ENCODE assay signal across 14 mouse cellular contexts in genomic region chr1:185185556-185185955, GRCm38 (mm10). TPM values are rescaled to one million over a fixed set of nuclear protein-coding genes. Genes with fewer than 3 reads are reported as not detected.
A peak's percentile ranks its signal among the peaks of the same experiment; 100 is the strongest.
DNase-seq lines count a peak whose midpoint lies in the region; TF ChIP-seq lines count a peak whose summit lies in the region.
"Had no signal": no experiment of that assay in that cellular context is flagged by ENCODE, and none has a peak within 500 bp of the region (broad histone marks: within the 10 kb centered on the region; RNA-seq: fewer than 3 reads in every experiment).

No protein-coding gene starts in this region.

- 69% methylated on average over 9 of the region's 9 CpGs for WGBS in kidney, adult 2 months

- peak overlapping the region; percentile 1; the same call in 1 of the 2 replicates for H3K27ac ChIP-seq in layer of hippocampus, adult 2 months
- H3K27ac ChIP-seq in kidney, adult 2 months (ENCODE audit: insufficient read depth, low read depth, low read length), result no peak overlapping the region
- H3K27ac ChIP-seq: embryonic facial prominence, embryonic 15.5 days; heart, embryonic 15.5 days; liver, embryonic 12.5 days had no signal

- TF ChIP-seq POLR2A in kidney, adult 2 months (IDR thresholded peaks at IDR 0.05; ENCODE audit: low read depth, low read length), result no peak

- no peaks in the 10 kb centered on the region for H3K4me1 ChIP-seq in kidney, adult 2 months (ENCODE audit: control insufficient read depth, insufficient read depth, low read length)
- H3K4me1 ChIP-seq: heart, embryonic 15.5 days; liver, embryonic 12.5 days had no signal

- H3K4me3 ChIP-seq in layer of hippocampus, adult 2 months, result no peak overlapping the region
- no peak overlapping the region for H3K4me3 ChIP-seq in kidney, adult 2 months (ENCODE audit: insufficient read depth, low read depth, low read length)
- H3K4me3 ChIP-seq: embryonic facial prominence, embryonic 15.5 days; heart, embryonic 15.5 days; liver, embryonic 12.5 days had no signal

- peak in 1 of 2 experiments; percentile 55 for DNase-seq in layer of hippocampus, adult 2 months (ENCODE audit: low spot score in 2 of 2)
- no peak for DNase-seq in layer of hippocampus, postnatal 10 days (ENCODE audit: low spot score in 2 of 2)
- peak; percentile 78 to 81 for DNase-seq in frontal cortex, adult 2 months (ENCODE audit: extremely low spot score in 1 of 2, low spot score in 1 of 2)
- DNase-seq in left cerebral cortex, postnatal 25 days (ENCODE audit: low spot score in 2 of 2), result peak; percentile 68 to 92
- peak; percentile 61 to 83 for DNase-seq in right cerebral cortex, postnatal 36 days (ENCODE audit: low spot score in 2 of 2)
- no peak for DNase-seq in kidney, adult 2 months
- DNase-seq in adrenal gland, postnatal 14 days, result no peak
- DNase-seq: cerebellum, postnatal 25 days; gastrocnemius, postnatal 14 days; thymus, postnatal 14 days had no signal

- no peaks in the 10 kb centered on the region for H3K36me3 ChIP-seq in kidney, adult 2 months (ENCODE audit: control insufficient read depth, insufficient read depth, low read length)
- H3K36me3 ChIP-seq: embryonic facial prominence, embryonic 15.5 days; heart, embryonic 15.5 days; liver, embryonic 12.5 days had no signal

- no peak for TF ChIP-seq CTCF in layer of hippocampus, adult 2 months (conservative IDR thresholded peaks at IDR 0.05)
- no peak for TF ChIP-seq CTCF in kidney, adult 2 months (conservative IDR thresholded peaks at IDR 0.05; ENCODE audit: insufficient read depth, insufficient read length, low read depth, low read length)

- no peaks in the 10 kb centered on the region for H3K27me3 ChIP-seq in kidney, adult 2 months (replicated peaks; ENCODE audit: control insufficient read depth, insufficient read depth, low read length)
- H3K27me3 ChIP-seq: embryonic facial prominence, embryonic 15.5 days; heart, embryonic 15.5 days; liver, embryonic 12.5 days; Patski had no signal

- intact Hi-C loops in left cerebral cortex, postnatal 25 days (cut with DNase I), result loop anchor here (1.0 to 5.0 kb wide), 2 partner anchors 35 to 263 kb away; no protein-coding TSS in a partner anchor

RNA-seq across cellular contexts. Expression of gene Rab3gap2, which starts 18.4 kb away (rescaled TPM):
- 10 to 100 TPM; 65.8 to 70.8 TPM for total RNA-seq in layer of hippocampus, adult 2 months (2021)
- total RNA-seq in layer of hippocampus, postnatal 10 days (2021), result 10 to 100 TPM; 54.6 to 58.5 TPM
- polyA plus RNA-seq in frontal cortex, adult 2 months (2012; rRNA removed), result 51.2 and 53.8 TPM in 2 replicates
- 10 to 100 TPM; 71.6 to 74.2 TPM for total RNA-seq in left cerebral cortex, postnatal 25 days (2021)
- polyA plus RNA-seq in kidney, adult 2 months (2012; rRNA removed), result 14.5 and 15.3 TPM in 2 replicates
- 38.6 and 42.1 TPM in 2 replicates for total RNA-seq in adrenal gland, postnatal 14 days (2021)

Comparison
In these comparisons a context has a peak if more than half of its experiments do, and no peak if none do; other contexts are left out.
1. DNase-seq: peak in frontal cortex, adult 2 months (2 of 2), left cerebral cortex, postnatal 25 days (2 of 2) and right cerebral cortex, postnatal 36 days (2 of 2); none in layer of hippocampus, postnatal 10 days (0 of 2), kidney, adult 2 months (single experiment) and adrenal gland, postnatal 14 days (single experiment).